Mouse (Mus musculus) testis, adult 2 months (tissue): Measurements from ENCODE around the gene Rad1. TPM values are rescaled to one million over a fixed set of nuclear protein-coding genes. Genes with fewer than 3 reads are reported as not detected.
"Not testable (repeated sequence)": the region's sequence is repeated elsewhere in the genome, so short reads cannot be mapped to it uniquely, and the experiment has no call there.

Source experiments
- H3K27ac ChIP-seq: fragments of 200-500 bp; 2 replicates; pipeline ENCODE4 v1.5.1; 2012; ENCODE audit warnings: low read depth, low read length; ENCODE audit not compliant: control insufficient read depth, insufficient read depth
- H3K27me3 ChIP-seq: fragments of 200-500 bp; 2 replicates; pipeline ENCODE4 v1.6.1; 2012; ENCODE audit warnings: mild to moderate bottlenecking, low read length, moderate library complexity; ENCODE audit not compliant: control insufficient read depth, insufficient read depth
- H3K36me3 ChIP-seq: fragments of 200-500 bp; 2 replicates; pipeline ENCODE4 v1.6.1; 2012; ENCODE audit warnings: mild to moderate bottlenecking, low read length; ENCODE audit not compliant: control insufficient read depth, insufficient read depth
- H3K4me1 ChIP-seq: fragments of 200-500 bp; 2 replicates; pipeline ENCODE4 v1.6.1; 2012; ENCODE audit warnings: low read length; ENCODE audit not compliant: control insufficient read depth, insufficient read depth
- H3K4me3 ChIP-seq: fragments of 200-500 bp; 2 replicates; pipeline ENCODE4 v1.5.1; 2012; ENCODE audit warnings: low read depth, mild to moderate bottlenecking, low read length, moderate library complexity, mixed read lengths; ENCODE audit not compliant: control insufficient read depth
- CTCF ChIP-seq: fragments of 200-500 bp; IDR thresholded peaks from 2 replicates; pipeline ENCODE4 v1.5.1; 2012; ENCODE audit warnings: low read depth, mild to moderate bottlenecking, inconsistent platforms, low read length, moderate library complexity; ENCODE audit not compliant: control insufficient read depth, insufficient read depth, insufficient replicate concordance
- POLR2A ChIP-seq: fragments of 200-500 bp; IDR thresholded peaks from 2 replicates; pipeline ENCODE4 v1.6.1; 2012; ENCODE audit warnings: low read depth, mild to moderate bottlenecking, inconsistent platforms, low read length, moderate library complexity; ENCODE audit not compliant: control insufficient read depth
- polyA plus RNA-seq: library from polyadenylated mRNA; depleted of rRNA; stranded (reverse); fragments of >200 nt; gene quantifications from 2 replicates; pipeline ENCODE4 v1.2.3, GENCODE M21; 2012

Gene Rad1
- polyA plus RNA-seq, 1 experiment: 10.6 TPM

GRCm38 (mm10) chr15:10487246-10487645 lies 1.4 kb downstream of the Rad1 start:
- no peaks in the 10 kb centered on the region for H3K27me3 ChIP-seq
- no peak overlapping the region for H3K27ac ChIP-seq
- no peak overlapping the region for H3K4me3 ChIP-seq
- no peaks in the 10 kb centered on the region for H3K4me1 ChIP-seq
- no peaks in the 10 kb centered on the region for H3K36me3 ChIP-seq
- TF ChIP-seq POLR2A (no peak), CTCF (no peak)

DNA sequence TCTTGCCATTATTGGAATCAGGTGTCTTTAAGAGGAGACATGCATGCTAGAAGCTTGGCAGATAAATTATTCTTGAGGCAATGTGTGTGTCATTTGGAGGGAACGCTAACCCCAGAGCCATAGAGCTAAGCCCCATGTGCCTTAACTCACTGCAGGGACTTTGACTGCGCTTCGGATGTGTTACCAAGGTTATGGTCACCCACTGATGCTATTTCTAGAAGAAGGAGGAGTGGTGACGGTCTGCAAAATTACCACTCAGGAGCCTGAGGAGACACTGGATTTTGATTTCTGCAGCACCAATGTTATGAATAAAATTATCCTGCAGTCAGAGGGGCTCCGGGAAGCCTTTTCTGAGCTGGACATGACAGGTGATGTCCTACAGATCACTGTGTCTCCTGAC lies 4.3 kb downstream of the Rad1 start:
- Histone ChIP-seq H3K27me3 (no peaks in the 10 kb centered on the region), H3K4me3 (no peak overlapping the region), H3K27ac (no peak overlapping the region), H3K4me1 (no peaks in the 10 kb centered on the region), H3K36me3 (no peaks in the 10 kb centered on the region)
- no peak for TF ChIP-seq POLR2A
- TF ChIP-seq CTCF: no peak

DNA sequence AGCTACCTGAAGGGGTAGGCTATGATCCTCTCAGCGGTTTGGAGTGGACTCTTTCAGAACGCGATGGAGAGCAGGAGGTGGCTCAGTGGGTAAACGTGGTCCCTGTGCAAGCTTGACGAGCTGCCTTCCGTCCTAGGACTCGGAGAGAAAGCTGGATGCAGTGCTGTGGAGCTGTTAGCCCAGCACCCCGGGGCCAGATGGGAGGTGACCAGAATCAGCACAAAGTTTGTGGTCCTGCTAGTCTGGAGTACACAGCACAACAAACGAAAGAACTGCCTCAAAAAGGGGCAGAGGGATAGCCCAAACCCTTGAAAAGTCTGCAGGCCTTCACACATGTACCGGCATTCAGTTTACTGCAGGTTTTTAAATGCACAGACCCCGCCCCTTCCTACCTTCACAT lies 10.1 kb downstream of the Rad1 start:
- TF ChIP-seq CTCF (no peak), POLR2A (no peak)
- Histone ChIP-seq H3K4me3 (no peak overlapping the region), H3K27ac (no peak overlapping the region), H3K4me1 (no peaks in the 10 kb centered on the region), H3K36me3 (no peaks in the 10 kb centered on the region), H3K27me3 (no peaks in the 10 kb centered on the region)

- H3K4me1 ChIP-seq, H3K36me3 ChIP-seq, H3K4me3 ChIP-seq, H3K27me3 ChIP-seq, H3K27ac ChIP-seq: not testable (repeated sequence)
These were observed 10.9 kb downstream of the Rad1 start for GRCm38 (mm10) chr15:10496696-10497095.

DNA sequence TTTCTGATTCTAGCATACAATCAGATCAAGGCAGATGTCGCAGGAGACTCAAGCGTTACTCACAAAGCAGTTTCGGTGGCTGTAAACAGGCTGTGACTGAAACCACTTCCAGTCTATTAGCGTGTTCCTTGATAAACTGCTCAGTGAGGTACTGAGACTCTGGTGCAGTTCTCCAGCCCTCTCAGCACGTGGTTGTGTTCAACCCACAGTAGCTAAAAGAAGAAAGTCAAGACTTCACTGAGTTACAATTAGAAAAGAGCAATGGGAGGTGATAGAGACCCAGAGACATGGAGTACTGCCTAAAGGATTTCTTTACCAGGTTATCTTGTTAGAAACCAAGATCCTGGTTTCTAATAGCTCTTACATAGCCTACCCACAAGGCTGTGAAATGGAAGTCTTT lies 13.8 kb downstream of the Rad1 start:
- H3K27ac ChIP-seq: no peak overlapping the region
- no peaks in the 10 kb centered on the region for H3K36me3 ChIP-seq
- no peaks in the 10 kb centered on the region for H3K27me3 ChIP-seq
- no peaks in the 10 kb centered on the region for H3K4me1 ChIP-seq
- H3K4me3 ChIP-seq: no peak overlapping the region
- TF ChIP-seq CTCF (no peak), POLR2A (no peak)

DNA sequence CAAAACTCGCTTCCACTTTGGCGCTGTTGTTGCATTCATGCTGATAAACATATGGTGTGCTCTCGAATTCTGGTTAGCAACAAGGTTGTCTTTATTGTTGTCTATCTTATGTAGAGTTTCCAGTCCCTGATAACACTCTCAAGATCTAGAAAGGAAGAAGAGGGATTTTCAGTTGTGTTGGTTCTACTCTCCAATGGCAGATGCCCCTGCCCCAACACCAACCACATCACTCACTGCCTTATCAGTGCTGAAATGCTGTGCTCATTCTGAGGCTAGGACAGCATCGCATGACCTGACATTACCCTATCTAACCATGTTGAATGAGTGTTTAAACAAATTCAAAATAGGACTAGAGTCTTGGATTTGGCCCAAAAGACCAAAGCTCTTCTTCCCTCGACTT lies 14.2 kb downstream of the Rad1 start:
- H3K4me3 ChIP-seq: no peak overlapping the region
- TF ChIP-seq POLR2A (no peak), CTCF (no peak)
- no peak overlapping the region for H3K27ac ChIP-seq
- no peaks in the 10 kb centered on the region for H3K4me1 ChIP-seq
- no peaks in the 10 kb centered on the region for H3K27me3 ChIP-seq
- no peaks in the 10 kb centered on the region for H3K36me3 ChIP-seq

DNA sequence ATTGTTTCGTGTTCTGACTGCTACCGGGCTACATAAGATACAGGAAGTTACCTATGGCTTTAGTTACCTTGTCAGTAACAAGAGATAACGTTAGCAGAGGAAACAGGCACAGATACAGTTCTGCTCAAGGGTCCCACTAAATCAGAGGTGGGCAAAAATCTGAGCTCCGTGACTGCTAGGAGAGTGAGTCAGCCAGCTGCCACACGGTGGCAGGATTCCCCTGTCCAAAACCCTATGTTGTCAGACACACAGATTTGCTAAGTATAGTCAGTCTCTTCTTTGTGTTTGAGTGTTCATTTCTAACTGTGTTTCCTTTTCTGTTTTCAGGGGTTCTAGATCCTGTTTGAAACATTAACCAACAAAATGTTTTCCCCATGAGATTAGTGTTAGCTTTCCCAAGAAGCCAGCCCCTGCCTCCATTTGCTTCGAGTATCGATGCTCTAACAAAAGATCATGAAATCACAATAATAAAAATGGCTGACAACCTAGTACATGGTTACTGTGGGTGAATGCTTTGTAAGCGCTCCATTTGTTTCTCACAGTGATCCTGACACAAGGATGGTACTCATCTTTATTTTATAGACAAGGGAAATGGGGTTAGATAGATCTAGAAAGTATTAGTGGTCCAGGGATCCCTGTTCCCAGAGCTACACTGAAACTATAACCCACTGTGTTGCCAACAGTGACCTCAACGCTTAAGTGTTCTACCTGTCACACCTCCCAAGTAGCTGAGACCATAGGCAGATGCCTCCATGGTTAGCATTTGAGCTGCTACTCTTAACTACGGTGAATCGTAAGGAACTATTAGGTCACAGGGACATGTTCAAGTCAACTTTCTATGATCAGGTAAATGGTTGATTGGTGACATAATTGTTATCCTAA lies 15.3 kb downstream of the Rad1 start:
- H3K27ac ChIP-seq: no peak overlapping the region
- TF ChIP-seq POLR2A: no peak
- TF ChIP-seq CTCF: peak; percentile 55; the same call in 1 of the 2 replicates

GRCm38 (mm10) chr15:10506099-10506498 lies 20.3 kb downstream of the Rad1 start:
- TF ChIP-seq CTCF: no peak
- 0 out of 2 replicates have a peak, but pooled peaks have one; percentile 19 for TF ChIP-seq POLR2A
- no peak overlapping the region for H3K4me3 ChIP-seq
- H3K27ac ChIP-seq: no peak overlapping the region
- H3K4me1 ChIP-seq: no peaks in the 10 kb centered on the region
- H3K27me3 ChIP-seq: no peaks in the 10 kb centered on the region
- no peaks in the 10 kb centered on the region for H3K36me3 ChIP-seq

More for the DNA sequence above, 15.3 kb downstream of the Rad1 start:
- no peak overlapping the region for H3K4me3 ChIP-seq
- no peaks in the 10 kb centered on the region for H3K36me3 ChIP-seq
- no peaks in the 10 kb centered on the region for H3K27me3 ChIP-seq
- H3K4me1 ChIP-seq: no peaks in the 10 kb centered on the region
